Mouse (Mus musculus): ENCODE results near the gene Prss30. TPM values are rescaled to one million over a fixed set of nuclear protein-coding genes. Genes with fewer than 3 reads are reported as not detected.

Prss30 gene
- polyA plus RNA-seq, 1 experiment = not detected

GRCm38 (mm10) chr17:24007391-24007790 lies 27.0 kb upstream of the Prss30 start:
- no peak for TF ChIP-seq POLR2A (IDR thresholded peaks at IDR 0.05; ENCODE audit: insufficient read depth, low read depth, low read length)
- TF ChIP-seq CTCF (IDR thresholded peaks at IDR 0.05; ENCODE audit: insufficient read depth, low read depth, low read length) = no peak
- Histone ChIP-seq H3K4me3 (ENCODE audit: insufficient read depth, low read depth, low read length) (no peak overlapping the region), H3K4me1 (ENCODE audit: control insufficient read depth, insufficient read depth, low read length) (no peaks in the 10 kb centered on the region), H3K27ac (ENCODE audit: insufficient read depth, low read depth, low read length) (no peak overlapping the region)
- 52% methylated on average over 1 of the region's 1 CpGs for WGBS

- TF ChIP-seq POLR2A (IDR thresholded peaks at IDR 0.05; ENCODE audit: insufficient read depth, low read depth, low read length) = no peak
- no peak for TF ChIP-seq CTCF (IDR thresholded peaks at IDR 0.05; ENCODE audit: insufficient read depth, low read depth, low read length)
- no peak overlapping the region for H3K4me3 ChIP-seq (ENCODE audit: insufficient read depth, low read depth, low read length)
- H3K27ac ChIP-seq (ENCODE audit: insufficient read depth, low read depth, low read length) = no peak overlapping the region
- WGBS = 38% methylated on average over 2 of the region's 2 CpGs
- H3K4me1 ChIP-seq (ENCODE audit: control insufficient read depth, insufficient read depth, low read length) = no peaks in the 10 kb centered on the region
These were observed 26.6 kb upstream of the Prss30 start for GRCm38 (mm10) chr17:24006930-24007329.

GRCm38 (mm10) chr17:24005049-24005448 lies 24.7 kb upstream of the Prss30 start:
- 94% methylated on average over 3 of the region's 3 CpGs for WGBS
- Histone ChIP-seq H3K4me3 (ENCODE audit: insufficient read depth, low read depth, low read length) (no peak overlapping the region), H3K27ac (ENCODE audit: insufficient read depth, low read depth, low read length) (no peak overlapping the region), H3K4me1 (ENCODE audit: control insufficient read depth, insufficient read depth, low read length) (peaks cover 4% of the 10 kb centered on the region; the same call in 1 of the 2 replicates)
- TF ChIP-seq CTCF (IDR thresholded peaks at IDR 0.05; ENCODE audit: insufficient read depth, low read depth, low read length) (no peak), POLR2A (IDR thresholded peaks at IDR 0.05; ENCODE audit: insufficient read depth, low read depth, low read length) (no peak)

- H3K27ac ChIP-seq (ENCODE audit: insufficient read depth, low read depth, low read length) = no peak overlapping the region
- no peak overlapping the region for H3K4me3 ChIP-seq (ENCODE audit: insufficient read depth, low read depth, low read length)
- WGBS = 92% methylated on average over 14 of the region's 14 CpGs
- peaks cover 7% of the 10 kb centered on the region; the same call in 1 of the 2 replicates for H3K4me1 ChIP-seq (ENCODE audit: control insufficient read depth, insufficient read depth, low read length)
- TF ChIP-seq POLR2A (IDR thresholded peaks at IDR 0.05; ENCODE audit: insufficient read depth, low read depth, low read length) (no peak), CTCF (IDR thresholded peaks at IDR 0.05; ENCODE audit: insufficient read depth, low read depth, low read length) (no peak)
These were observed 23.8 kb upstream of the Prss30 start for GRCm38 (mm10) chr17:24004071-24004665.

GRCm38 (mm10) chr17:24000404-24000803 lies 20.0 kb upstream of the Prss30 start:
- H3K4me1 ChIP-seq (ENCODE audit: control insufficient read depth, insufficient read depth, low read length) = peaks cover 7% of the 10 kb centered on the region; the same call in 1 of the 2 replicates
- H3K4me3 ChIP-seq (ENCODE audit: insufficient read depth, low read depth, low read length) = no peak overlapping the region
- no peak overlapping the region for H3K27ac ChIP-seq (ENCODE audit: insufficient read depth, low read depth, low read length)
- TF ChIP-seq POLR2A (IDR thresholded peaks at IDR 0.05; ENCODE audit: insufficient read depth, low read depth, low read length) (no peak), CTCF (IDR thresholded peaks at IDR 0.05; ENCODE audit: insufficient read depth, low read depth, low read length) (no peak)
- WGBS = 42% methylated on average over 5 of the region's 5 CpGs

- Histone ChIP-seq H3K27ac (ENCODE audit: insufficient read depth, low read depth, low read length) (no peak overlapping the region), H3K4me1 (ENCODE audit: control insufficient read depth, insufficient read depth, low read length) (peaks cover 17% of the 10 kb centered on the region), H3K4me3 (ENCODE audit: insufficient read depth, low read depth, low read length) (no peak overlapping the region)
- TF ChIP-seq CTCF (IDR thresholded peaks at IDR 0.05; ENCODE audit: insufficient read depth, low read depth, low read length) (no peak), POLR2A (IDR thresholded peaks at IDR 0.05; ENCODE audit: insufficient read depth, low read depth, low read length) (no peak)
- WGBS = 76% methylated on average over 6 of the region's 6 CpGs
These were observed 18.0 kb upstream of the Prss30 start for GRCm38 (mm10) chr17:23998383-23998782.

GRCm38 (mm10) chr17:23997901-23998300 lies 17.5 kb upstream of the Prss30 start, which contains the start of gene Prss22:
TSS of gene Prss22 (minus strand) at chr17:23998100.
- WGBS = 78% methylated on average over 2 of the region's 2 CpGs
- no peak within 1 kb of the TSS for H3K4me3 ChIP-seq (ENCODE audit: insufficient read depth, low read depth, low read length)
- H3K4me1 ChIP-seq (ENCODE audit: control insufficient read depth, insufficient read depth, low read length) = peaks cover 22% of the 10 kb centered on the region
- TF ChIP-seq CTCF (IDR thresholded peaks at IDR 0.05; ENCODE audit: insufficient read depth, low read depth, low read length) = no peak
- TF ChIP-seq POLR2A (IDR thresholded peaks at IDR 0.05; ENCODE audit: insufficient read depth, low read depth, low read length) = no peak
- no peak within 1 kb of the TSS for H3K27ac ChIP-seq (ENCODE audit: insufficient read depth, low read depth, low read length)

GRCm38 (mm10) chr17:23995421-23995820 lies 15.1 kb upstream of the Prss30 start:
- Histone ChIP-seq H3K4me3 (ENCODE audit: insufficient read depth, low read depth, low read length) (no peak overlapping the region), H3K4me1 (ENCODE audit: control insufficient read depth, insufficient read depth, low read length) (peaks cover 21% of the 10 kb centered on the region), H3K27ac (ENCODE audit: insufficient read depth, low read depth, low read length) (no peak overlapping the region)
- 63% methylated on average over 1 of the region's 1 CpGs for WGBS
- TF ChIP-seq POLR2A (IDR thresholded peaks at IDR 0.05; ENCODE audit: insufficient read depth, low read depth, low read length) (no peak), CTCF (IDR thresholded peaks at IDR 0.05; ENCODE audit: insufficient read depth, low read depth, low read length) (no peak)

- no peak overlapping the region for H3K4me3 ChIP-seq (ENCODE audit: insufficient read depth, low read depth, low read length)
- H3K27ac ChIP-seq (ENCODE audit: insufficient read depth, low read depth, low read length) = no peak overlapping the region
- H3K4me1 ChIP-seq (ENCODE audit: control insufficient read depth, insufficient read depth, low read length) = peaks cover 17% of the 10 kb centered on the region
- TF ChIP-seq CTCF (IDR thresholded peaks at IDR 0.05; ENCODE audit: insufficient read depth, low read depth, low read length) (no peak), POLR2A (IDR thresholded peaks at IDR 0.05; ENCODE audit: insufficient read depth, low read depth, low read length) (no peak)
- WGBS = 64% methylated on average over 7 of the region's 7 CpGs
These were observed 14.3 kb upstream of the Prss30 start for GRCm38 (mm10) chr17:23994667-23995066.

All from olfactory bulb, adult 2 months (tissue).